Mouse (Mus musculus): ENCODE data around the gene Abcg2. TPM values are rescaled to one million over a fixed set of nuclear protein-coding genes. Genes with fewer than 3 reads are reported as not detected.
"Not testable (repeated sequence)": the region's sequence is repeated elsewhere in the genome, so short reads cannot be mapped to it uniquely, and the experiment has no call there.

Abcg2 gene
- polyA plus RNA-seq, 1 experiment from 2014 or later: 49.9 TPM

- 0 out of 2 replicates have a peak, but pooled peaks have one; percentile 45 for ATAC-seq (ENCODE audit: insufficient number of reproducible peaks, low FRiP score, low TSS enrichment, low read depth)
- 69% methylated on average over 3 of the region's 3 CpGs for WGBS
- H3K4me3 ChIP-seq: not testable (repeated sequence)
Measured at GRCm38 (mm10) chr6:58603485-58604090, 19.3 kb downstream of the Abcg2 start.

GRCm38 (mm10) chr6:58606642-58607041 lies 22.3 kb downstream of the Abcg2 start:
- no peaks in the 10 kb centered on the region for H3K9me3 ChIP-seq
- 81% methylated on average over 4 of the region's 4 CpGs for WGBS
- no peak overlapping the region for H3K27ac ChIP-seq
- no peak for ATAC-seq (ENCODE audit: insufficient number of reproducible peaks, low FRiP score, low TSS enrichment, low read depth)
- H3K9ac ChIP-seq: no peak overlapping the region
- H3K4me1 ChIP-seq: no peaks in the 10 kb centered on the region
- no peaks in the 10 kb centered on the region for H3K27me3 ChIP-seq
- no peak overlapping the region for H3K4me2 ChIP-seq
- H3K4me3 ChIP-seq: no peak overlapping the region
- no peaks in the 10 kb centered on the region for H3K36me3 ChIP-seq

More at GRCm38 (mm10) chr6:58603485-58604090, 19.3 kb downstream of the Abcg2 start:
- H3K27ac ChIP-seq, H3K36me3 ChIP-seq, H3K4me2 ChIP-seq, H3K27me3 ChIP-seq, H3K9me3 ChIP-seq, H3K4me1 ChIP-seq, H3K9ac ChIP-seq: not testable (repeated sequence)

GRCm38 (mm10) chr6:58608422-58608821 lies 24.1 kb downstream of the Abcg2 start:
- no peak for ATAC-seq (ENCODE audit: insufficient number of reproducible peaks, low FRiP score, low TSS enrichment, low read depth)
- 74% methylated on average over 2 of the region's 2 CpGs for WGBS
- no peak overlapping the region for H3K27ac ChIP-seq
- no peak overlapping the region for H3K4me2 ChIP-seq
- H3K27me3 ChIP-seq: no peaks in the 10 kb centered on the region
- no peaks in the 10 kb centered on the region for H3K9me3 ChIP-seq
- no peaks in the 10 kb centered on the region for H3K36me3 ChIP-seq
- H3K9ac ChIP-seq: no peak overlapping the region
- no peaks in the 10 kb centered on the region for H3K4me1 ChIP-seq
- no peak overlapping the region for H3K4me3 ChIP-seq

- H3K27me3 ChIP-seq: no peaks in the 10 kb centered on the region
Measured at GRCm38 (mm10) chr6:58609919-58610759, 25.8 kb downstream of the Abcg2 start.

GRCm38 (mm10) chr6:58610760-58611654 lies 26.7 kb downstream of the Abcg2 start:
- no peak overlapping the region for H3K9ac ChIP-seq
- H3K4me1 ChIP-seq: no peaks in the 10 kb centered on the region
- ATAC-seq (ENCODE audit: insufficient number of reproducible peaks, low FRiP score, low TSS enrichment, low read depth): peak; percentile 80
- no peaks in the 10 kb centered on the region for H3K9me3 ChIP-seq
- H3K27ac ChIP-seq: no peak overlapping the region
- no peak overlapping the region for H3K4me2 ChIP-seq
- H3K36me3 ChIP-seq: no peaks in the 10 kb centered on the region
- 70% methylated on average over 4 of the region's 4 CpGs for WGBS
- no peaks in the 10 kb centered on the region for H3K27me3 ChIP-seq
- no peak overlapping the region for H3K4me3 ChIP-seq

More at GRCm38 (mm10) chr6:58609919-58610759, 25.8 kb downstream of the Abcg2 start:
- no peaks in the 10 kb centered on the region for H3K9me3 ChIP-seq
- 84% methylated on average over 6 of the region's 6 CpGs for WGBS
- no peak overlapping the region for H3K4me3 ChIP-seq
- H3K4me1 ChIP-seq: no peaks in the 10 kb centered on the region
- no peak overlapping the region for H3K9ac ChIP-seq
- no peak overlapping the region for H3K27ac ChIP-seq
- ATAC-seq (ENCODE audit: insufficient number of reproducible peaks, low FRiP score, low TSS enrichment, low read depth): peak; percentile 23
- no peaks in the 10 kb centered on the region for H3K36me3 ChIP-seq
- H3K4me2 ChIP-seq: no peak overlapping the region

- no peak for ATAC-seq (ENCODE audit: insufficient number of reproducible peaks, low FRiP score, low TSS enrichment, low read depth)
- Histone ChIP-seq H3K4me2 (no peak overlapping the region), H3K27me3 (no peaks in the 10 kb centered on the region), H3K9me3 (no peaks in the 10 kb centered on the region), H3K36me3 (no peaks in the 10 kb centered on the region), H3K27ac (no peak overlapping the region), H3K4me3 (no peak overlapping the region), H3K9ac (no peak overlapping the region), H3K4me1 (no peaks in the 10 kb centered on the region)
- WGBS: 81% methylated on average over 5 of the region's 5 CpGs
Measured at GRCm38 (mm10) chr6:58624126-58624525, 39.8 kb downstream of the Abcg2 start.

GRCm38 (mm10) chr6:58629238-58629637 lies 44.9 kb downstream of the Abcg2 start:
- Histone ChIP-seq H3K36me3 (no peaks in the 10 kb centered on the region), H3K27me3 (no peaks in the 10 kb centered on the region), H3K4me2 (no peak overlapping the region), H3K27ac (no peak overlapping the region), H3K9me3 (no peaks in the 10 kb centered on the region), H3K9ac (no peak overlapping the region), H3K4me1 (no peaks in the 10 kb centered on the region), H3K4me3 (no peak overlapping the region)
- ATAC-seq (ENCODE audit: insufficient number of reproducible peaks, low FRiP score, low TSS enrichment, low read depth): no peak
- WGBS: 94% methylated on average over 2 of the region's 2 CpGs

- WGBS: 76% methylated on average over 3 of the region's 3 CpGs
- ATAC-seq (ENCODE audit: insufficient number of reproducible peaks, low FRiP score, low TSS enrichment, low read depth): no peak
- Histone ChIP-seq H3K4me1 (no peaks in the 10 kb centered on the region), H3K9me3 (no peaks in the 10 kb centered on the region), H3K4me2 (no peak overlapping the region), H3K27ac (no peak overlapping the region), H3K36me3 (no peaks in the 10 kb centered on the region), H3K27me3 (no peaks in the 10 kb centered on the region), H3K9ac (no peak overlapping the region), H3K4me3 (no peak overlapping the region)
Measured at GRCm38 (mm10) chr6:58632419-58632818, 48.1 kb downstream of the Abcg2 start.

GRCm38 (mm10) chr6:58633731-58634130 lies 49.4 kb downstream of the Abcg2 start:
- H3K4me2 ChIP-seq: no peak overlapping the region
- H3K9me3 ChIP-seq: no peaks in the 10 kb centered on the region
- no peak overlapping the region for H3K27ac ChIP-seq
- no peaks in the 10 kb centered on the region for H3K4me1 ChIP-seq
- H3K27me3 ChIP-seq: no peaks in the 10 kb centered on the region
- no peak for ATAC-seq (ENCODE audit: insufficient number of reproducible peaks, low FRiP score, low TSS enrichment, low read depth)
- no peaks in the 10 kb centered on the region for H3K36me3 ChIP-seq
- H3K9ac ChIP-seq: no peak overlapping the region
- no peak overlapping the region for H3K4me3 ChIP-seq
- 81% methylated on average over 4 of the region's 4 CpGs for WGBS

GRCm38 (mm10) chr6:58638566-58638965 lies 54.2 kb downstream of the Abcg2 start:
- Histone ChIP-seq H3K4me1 (no peaks in the 10 kb centered on the region), H3K27ac (no peak overlapping the region), H3K27me3 (no peaks in the 10 kb centered on the region), H3K4me3 (no peak overlapping the region), H3K9me3 (no peaks in the 10 kb centered on the region), H3K9ac (no peak overlapping the region), H3K4me2 (no peak overlapping the region), H3K36me3 (no peaks in the 10 kb centered on the region)
- no peak for ATAC-seq (ENCODE audit: insufficient number of reproducible peaks, low FRiP score, low TSS enrichment, low read depth)

GRCm38 (mm10) chr6:58639391-58639790 lies 55.1 kb downstream of the Abcg2 start:
- ATAC-seq (ENCODE audit: insufficient number of reproducible peaks, low FRiP score, low TSS enrichment, low read depth): no peak
- Histone ChIP-seq H3K4me1 (no peaks in the 10 kb centered on the region), H3K4me3 (no peak overlapping the region), H3K9me3 (no peaks in the 10 kb centered on the region), H3K36me3 (no peaks in the 10 kb centered on the region), H3K27ac (no peak overlapping the region), H3K27me3 (no peaks in the 10 kb centered on the region), H3K9ac (no peak overlapping the region), H3K4me2 (no peak overlapping the region)
- 77% methylated on average over 2 of the region's 2 CpGs for WGBS

All from limb, embryonic 15.5 days (tissue).